Mouse (Mus musculus) intestine, embryonic 15.5 days (tissue): ENCODE data around the gene Gatc. TPM values are rescaled to one million over a fixed set of nuclear protein-coding genes. Genes with fewer than 3 reads are reported as not detected.
A peak's percentile ranks its signal among the peaks of the same experiment; 100 is the strongest.

Experiments
- ATAC-seq: fragments of 200-750 bp; cut with Nextera tagmentation; 2 replicates; pipeline ENCODE4 v1.8.0; 2017; ENCODE audit warnings: moderate TSS enrichment, moderate library complexity
- H3K27ac ChIP-seq: fragments of 300-500 bp; sonication (generic); 2 replicates; pipeline ENCODE4 v1.5.1; 2015; ENCODE audit warnings: mild to moderate bottlenecking, inconsistent platforms
- H3K27me3 ChIP-seq: fragments of 300-500 bp; sonication (generic); replicated peaks from 2 replicates; pipeline ENCODE4 v1.6.1; 2015; ENCODE audit warnings: inconsistent platforms
- H3K36me3 ChIP-seq: fragments of 300-500 bp; sonication (generic); 2 replicates; pipeline ENCODE4 v1.6.1; 2015; ENCODE audit warnings: inconsistent platforms
- H3K4me1 ChIP-seq: fragments of 300-500 bp; sonication (generic); replicated peaks from 2 replicates; pipeline ENCODE4 v1.6.1; 2015; ENCODE audit warnings: inconsistent platforms
- H3K4me2 ChIP-seq: fragments of 300-500 bp; sonication (generic); replicated peaks from 2 replicates; pipeline ENCODE4 v1.6.1; 2015; ENCODE audit warnings: mild to moderate bottlenecking, inconsistent platforms
- H3K4me3 ChIP-seq: fragments of 300-500 bp; sonication (generic); replicated peaks from 2 replicates; pipeline ENCODE4 v1.5.1; 2015; ENCODE audit warnings: inconsistent platforms
- H3K9ac ChIP-seq: fragments of 300-500 bp; sonication (generic); 2 replicates; pipeline ENCODE4 v1.6.1; 2015; ENCODE audit warnings: inconsistent platforms
- H3K9me3 ChIP-seq: fragments of 300-500 bp; sonication (generic); 2 replicates; pipeline ENCODE4 v1.6.1; 2016; ENCODE audit warnings: inconsistent platforms
- WGBS: fragments of 180-500 bp; shearing (Covaris S2); methylation state at CpG from one replicate; pipeline ENCODE4 v1.1.7; 2015; 5-methylcytosine and 5-hydroxymethylcytosine counted together
- polyA plus RNA-seq: library from polyadenylated mRNA; unstranded; fragments of >200 nt; fragmentation: Nextera tagmentation; extraction: Ambion mirVana; gene quantifications from 2 replicates; pipeline ENCODE4 v1.2.1, GENCODE M21; 2015

Gene Gatc
- polyA plus RNA-seq, 1 experiment from 2014 or later, result 24.8 TPM

- no peak overlapping the region for H3K27ac ChIP-seq
- H3K9ac ChIP-seq, result 0 out of 2 replicates have a peak overlapping the region, but pooled peaks have one; percentile 15
Measured at GRCm38 (mm10) chr5:115358872-115359271, 17.9 kb upstream of the Gatc start.

GRCm38 (mm10) chr5:115355070-115355469 lies 14.1 kb upstream of the Gatc start:
- Histone ChIP-seq H3K27me3 (no peaks in the 10 kb centered on the region), H3K27ac (no peak overlapping the region), H3K9me3 (no peaks in the 10 kb centered on the region), H3K9ac (no peak overlapping the region), H3K4me1 (0 out of 2 replicates have a peak, but pooled peaks cover 5% of the 10 kb centered on the region), H3K4me3 (no peak overlapping the region), H3K4me2 (no peak overlapping the region), H3K36me3 (no peaks in the 10 kb centered on the region)
- no peak for ATAC-seq
- WGBS, result 35% methylated on average over 13 of the region's 13 CpGs

More at GRCm38 (mm10) chr5:115358872-115359271, 17.9 kb upstream of the Gatc start:
- no peaks in the 10 kb centered on the region for H3K36me3 ChIP-seq
- H3K4me1 ChIP-seq, result 0 out of 2 replicates have a peak, but pooled peaks cover 5% of the 10 kb centered on the region
- no peak overlapping the region for H3K4me2 ChIP-seq
- H3K4me3 ChIP-seq, result no peak overlapping the region
- H3K27me3 ChIP-seq, result no peaks in the 10 kb centered on the region
- 3% methylated on average over 12 of the region's 12 CpGs for WGBS
- H3K9me3 ChIP-seq, result no peaks in the 10 kb centered on the region
- peak; percentile 87 for ATAC-seq

DNA sequence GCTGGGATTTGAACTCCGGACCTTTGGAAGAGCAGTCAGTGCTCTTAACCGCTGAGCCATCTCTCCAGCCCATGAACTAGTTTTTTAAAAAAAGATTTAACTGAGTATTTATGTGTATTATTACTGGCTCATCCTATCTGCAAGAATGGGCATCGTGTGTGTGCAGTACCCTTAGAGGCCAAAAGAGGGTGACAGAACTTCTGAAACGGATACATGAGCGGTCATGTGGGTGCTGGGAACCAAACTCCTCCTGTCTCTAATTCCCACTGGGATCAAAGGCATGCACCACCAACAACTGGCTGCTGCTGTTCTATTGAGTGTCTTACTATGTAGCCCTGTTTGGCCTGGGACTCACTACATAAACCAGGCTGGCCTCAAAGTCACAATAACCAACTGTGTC lies 10.4 kb upstream of the Gatc start:
- H3K36me3 ChIP-seq, result no peaks in the 10 kb centered on the region
- WGBS, result 77% methylated on average over 5 of the region's 5 CpGs
- no peak overlapping the region for H3K27ac ChIP-seq
- H3K9ac ChIP-seq, result no peak overlapping the region
- H3K9me3 ChIP-seq, result no peaks in the 10 kb centered on the region
- H3K4me2 ChIP-seq, result no peak overlapping the region
- ATAC-seq, result no peak
- H3K27me3 ChIP-seq, result no peaks in the 10 kb centered on the region
- peaks cover 9% of the 10 kb centered on the region for H3K4me1 ChIP-seq
- H3K4me3 ChIP-seq, result no peak overlapping the region

GRCm38 (mm10) chr5:115349225-115349555 lies 8.2 kb upstream of the Gatc start:
- peaks cover 14% of the 10 kb centered on the region for H3K36me3 ChIP-seq
- H3K27ac ChIP-seq, result peak overlapping the region; percentile 77
- H3K9ac ChIP-seq, result peak overlapping the region; percentile 89
- H3K27me3 ChIP-seq, result no peaks in the 10 kb centered on the region
- peak; percentile 52 for ATAC-seq
- H3K4me3 ChIP-seq, result peak overlapping the region; percentile 75
- H3K9me3 ChIP-seq, result no peaks in the 10 kb centered on the region
- H3K4me2 ChIP-seq, result peak overlapping the region; percentile 79
- H3K4me1 ChIP-seq, result peaks cover 9% of the 10 kb centered on the region
- under 1% methylated on average over 18 of the region's 18 CpGs for WGBS

DNA sequence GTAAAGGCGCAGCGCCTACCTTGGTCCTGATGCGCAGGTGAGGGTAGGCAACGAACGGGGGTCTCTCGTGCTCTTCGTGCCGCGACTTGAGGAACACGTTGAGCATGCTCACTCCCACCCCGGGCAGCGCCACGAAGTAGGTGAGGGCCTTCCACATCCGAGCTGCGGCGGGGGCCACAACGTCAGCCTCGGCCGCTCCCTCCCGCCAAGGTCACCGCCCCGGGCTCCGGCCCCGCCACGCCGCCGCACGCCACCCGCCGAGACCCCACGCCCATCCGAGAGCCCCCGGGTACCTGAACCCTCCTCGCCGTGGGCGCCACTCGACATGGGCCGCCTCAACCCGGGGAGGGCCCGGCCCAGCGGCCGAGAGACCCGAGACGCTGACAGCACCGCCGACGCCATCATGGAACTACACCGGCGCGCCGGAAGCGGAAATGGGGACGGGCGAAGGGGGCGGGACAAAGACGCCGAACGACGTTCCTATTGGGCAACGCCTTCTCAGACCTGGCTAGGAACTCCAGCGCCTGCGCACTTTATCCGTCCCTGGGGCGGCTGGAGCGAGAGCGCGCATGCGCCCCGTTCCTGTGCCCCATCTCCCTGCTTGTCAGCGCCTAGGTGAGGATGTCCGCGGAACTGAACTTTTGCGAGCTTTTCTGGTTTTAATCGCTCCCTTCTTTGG lies 7.7 kb upstream of the Gatc start, which contains the start of gene Cox6a1:
Gene Cox6a1 (minus strand): TSS at position 436 of the 679 bp plus-strand sequence.
- Histone ChIP-seq H3K27me3 (no peaks in the 10 kb centered on the region), H3K4me1 (peaks cover 9% of the 10 kb centered on the region)
- WGBS, result under 1% methylated on average over 70 of the region's 74 CpGs

DNA sequence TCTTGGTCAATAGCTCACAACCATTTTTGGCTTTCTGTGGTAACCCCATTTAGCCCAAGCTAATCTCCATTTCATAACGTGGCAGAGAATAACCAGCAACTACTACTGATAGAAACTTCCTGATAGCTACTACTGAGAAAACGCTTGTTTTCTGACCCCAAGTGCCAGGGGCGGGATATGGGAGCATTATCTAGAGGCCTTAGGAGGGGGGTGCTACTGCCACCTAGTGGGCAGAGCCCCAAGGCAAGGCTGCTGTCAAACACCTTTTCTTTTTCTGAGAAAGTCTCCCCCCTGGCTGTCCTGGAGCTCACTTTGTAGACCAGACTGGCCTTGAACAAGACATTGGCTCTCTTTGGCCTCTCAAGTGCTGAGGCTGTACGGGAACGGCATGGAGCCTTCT lies 6.6 kb upstream of the Gatc start:
- Histone ChIP-seq H3K4me1 (peaks cover 9% of the 10 kb centered on the region), H3K4me3 (peak overlapping the region; percentile 75), H3K9ac (no peak overlapping the region), H3K36me3 (peaks cover 28% of the 10 kb centered on the region), H3K27ac (no peak overlapping the region), H3K4me2 (peak overlapping the region; percentile 83), H3K27me3 (no peaks in the 10 kb centered on the region), H3K9me3 (no peaks in the 10 kb centered on the region)
- WGBS, result 2% methylated on average over 5 of the region's 5 CpGs
- peak; percentile 68 for ATAC-seq

More for the DNA sequence above, 7.7 kb upstream of the Gatc start, which contains the start of gene Cox6a1:
- peak within 1 kb of the TSS; percentile 89 for H3K9ac ChIP-seq
- H3K36me3 ChIP-seq, result peaks cover 18% of the 10 kb centered on the region
- H3K4me2 ChIP-seq, result peak within 1 kb of the TSS; percentile 83
- H3K4me3 ChIP-seq, result peak within 1 kb of the TSS; percentile 75
- H3K27ac ChIP-seq, result peak within 1 kb of the TSS; percentile 77
- no peaks in the 10 kb centered on the region for H3K9me3 ChIP-seq
- ATAC-seq, result peak; percentile 96

GRCm38 (mm10) chr5:115341314-115342165 lies 562 bp upstream of the Gatc start:
- H3K36me3 ChIP-seq, result peaks cover 29% of the 10 kb centered on the region
- no peaks in the 10 kb centered on the region for H3K9me3 ChIP-seq
- H3K27me3 ChIP-seq, result no peaks in the 10 kb centered on the region
- H3K9ac ChIP-seq, result peak overlapping the region; percentile 90
- H3K4me3 ChIP-seq, result peak overlapping the region; percentile 77
- H3K4me2 ChIP-seq, result peak overlapping the region; percentile 55
- H3K27ac ChIP-seq, result peak overlapping the region; percentile 56
- WGBS, result 11% methylated on average over 36 of the region's 36 CpGs
- H3K4me1 ChIP-seq, result peaks cover 9% of the 10 kb centered on the region
- ATAC-seq, result peak; percentile 50

GRCm38 (mm10) chr5:115340007-115340406 lies 971 bp downstream of the Gatc start:
- WGBS, result 15% methylated on average over 7 of the region's 7 CpGs
- H3K36me3 ChIP-seq, result peaks cover 26% of the 10 kb centered on the region
- no peak for ATAC-seq
- no peaks in the 10 kb centered on the region for H3K27me3 ChIP-seq
- H3K4me2 ChIP-seq, result peak overlapping the region; percentile 55
- no peak overlapping the region for H3K9ac ChIP-seq
- no peaks in the 10 kb centered on the region for H3K9me3 ChIP-seq
- H3K4me3 ChIP-seq, result peak overlapping the region; percentile 77
- peaks cover 9% of the 10 kb centered on the region for H3K4me1 ChIP-seq
- H3K27ac ChIP-seq, result no peak overlapping the region

GRCm38 (mm10) chr5:115333626-115334025 lies 7.4 kb downstream of the Gatc start:
- Histone ChIP-seq H3K36me3 (peaks cover 35% of the 10 kb centered on the region), H3K4me2 (no peak overlapping the region), H3K9me3 (no peaks in the 10 kb centered on the region), H3K27me3 (no peaks in the 10 kb centered on the region), H3K27ac (no peak overlapping the region), H3K4me3 (no peak overlapping the region), H3K4me1 (peaks cover 8% of the 10 kb centered on the region), H3K9ac (no peak overlapping the region)
- ATAC-seq, result no peak
- 72% methylated on average over 3 of the region's 3 CpGs for WGBS

GRCm38 (mm10) chr5:115330955-115331354 lies 10.0 kb downstream of the Gatc start:
- H3K4me1 ChIP-seq, result peaks cover 16% of the 10 kb centered on the region
- whole genome bisulfite sequencing, result 82% methylated on average over 9 of the region's 9 CpGs
- no peak for ATAC-seq
- H3K36me3 ChIP-seq, result peaks cover 35% of the 10 kb centered on the region
- no peaks in the 10 kb centered on the region for H3K9me3 ChIP-seq
- H3K4me3 ChIP-seq, result no peak overlapping the region
- no peak overlapping the region for H3K9ac ChIP-seq
- no peak overlapping the region for H3K4me2 ChIP-seq
- no peak overlapping the region for H3K27ac ChIP-seq
- H3K27me3 ChIP-seq, result no peaks in the 10 kb centered on the region

GRCm38 (mm10) chr5:115327610-115328548 lies 13.1 kb downstream of the Gatc start:
- peaks cover 19% of the 10 kb centered on the region for H3K36me3 ChIP-seq
- ATAC-seq, result peak; percentile 6; the same call in 1 of the 2 replicates
- no peaks in the 10 kb centered on the region for H3K27me3 ChIP-seq
- H3K4me3 ChIP-seq, result peak overlapping the region; percentile 91
- H3K27ac ChIP-seq, result peak overlapping the region; percentile 93
- H3K9ac ChIP-seq, result peak overlapping the region; percentile 94
- WGBS, result 1% methylated on average over 52 of the region's 55 CpGs
- peaks cover 20% of the 10 kb centered on the region for H3K4me1 ChIP-seq
- peak overlapping the region; percentile 78 for H3K4me2 ChIP-seq
- H3K9me3 ChIP-seq, result no peaks in the 10 kb centered on the region
